ENCODE assay signal across 9 mouse cellular contexts in the genomic region with DNA sequence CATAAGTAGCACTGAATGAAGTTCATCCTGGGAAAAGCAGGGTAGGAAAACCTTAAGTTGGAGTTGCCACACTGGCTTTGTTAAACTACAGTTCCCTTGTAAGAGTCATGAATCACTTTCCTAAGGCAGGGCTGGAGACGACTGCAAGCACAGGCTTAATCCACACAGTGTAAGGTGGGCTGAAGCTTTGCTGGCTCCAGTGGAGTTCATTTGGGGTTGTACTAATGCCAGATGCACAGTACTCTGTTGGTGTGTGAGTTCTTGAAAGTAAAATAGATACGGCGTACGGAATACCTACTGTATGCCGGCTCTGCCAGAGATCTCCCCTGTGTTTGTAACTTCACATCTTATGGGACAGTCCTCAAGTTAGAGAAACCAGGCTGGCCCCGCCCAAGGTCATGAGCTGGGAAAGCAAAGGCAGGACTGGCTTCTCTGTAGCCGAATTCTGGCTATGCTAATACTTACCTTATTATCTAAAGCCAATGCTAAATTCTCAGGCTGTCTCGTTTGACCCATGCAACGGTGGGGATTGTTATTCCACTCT. TPM values are rescaled to one million over a fixed set of nuclear protein-coding genes. Genes with fewer than 3 reads are reported as not detected.
DNase-seq lines count a peak whose midpoint lies in the region; ATAC-seq and TF ChIP-seq lines count a peak whose summit lies in the region.
"Had no signal": no experiment of that assay in that cellular context is flagged by ENCODE, and none has a peak within 500 bp of the region (broad histone marks: within the 10 kb centered on the region; RNA-seq: fewer than 3 reads in every experiment).

No protein-coding gene starts in this region.

- H3K9ac ChIP-seq in heart, adult 2 months (ENCODE audit: low read depth, low read length), result peak overlapping the region; percentile 100
- H3K9ac ChIP-seq: liver, embryonic 14.5 days had no signal

- intact Hi-C loops in heart, adult 2 months (cut with DNase I), result loop anchor here (1.0 to 2.0 kb wide), 2 partner anchors 68 to 76 kb away; no protein-coding TSS in a partner anchor
- intact Hi-C loops in left cerebral cortex, postnatal 36 days (cut with DNase I), result loop anchor here (1.0 kb wide), 1 partner anchor 68 kb away; no protein-coding TSS in a partner anchor

- 46% methylated on average over 9 of the region's 9 CpGs for WGBS in heart, adult 2 months
- 66% methylated on average over 9 of the region's 9 CpGs for WGBS in small intestine, adult 2 months

- peak overlapping the region; percentile 68 for H3K4me3 ChIP-seq in heart, adult 2 months
- peak overlapping the region; percentile 68 for H3K4me3 ChIP-seq in small intestine, adult 2 months (ENCODE audit: low read depth, low read length)

- H3K27ac ChIP-seq in heart, adult 2 months, result peak overlapping the region; percentile 97
- peak overlapping the region; percentile 65 for H3K27ac ChIP-seq in small intestine, adult 2 months (ENCODE audit: insufficient read depth, low read depth, low read length)
- H3K27ac ChIP-seq: liver, embryonic 14.5 days had no signal

- TF ChIP-seq POLR2A in heart, adult 2 months (IDR thresholded peaks at IDR 0.05; ENCODE audit: insufficient read depth, low read depth, low read length), result no peak
- TF ChIP-seq POLR2A in small intestine, adult 2 months (IDR thresholded peaks at IDR 0.05; ENCODE audit: low read depth, low read length), result no peak

- no peaks in the 10 kb centered on the region for H3K79me2 ChIP-seq in heart, adult 2 months (replicated peaks; ENCODE audit: control insufficient read depth, insufficient read depth, low read length)

- TF ChIP-seq EP300 in heart, adult 2 months (IDR thresholded peaks at IDR 0.05; ENCODE audit: insufficient read depth, low read depth, low read length), result no peak

- H3K36me3 ChIP-seq in heart, adult 2 months (ENCODE audit: control insufficient read depth, insufficient read depth, low read length), result peaks cover 2% of the 10 kb centered on the region; the same call in 1 of the 2 replicates
- no peaks in the 10 kb centered on the region for H3K36me3 ChIP-seq in small intestine, adult 2 months (ENCODE audit: control insufficient read depth, insufficient read depth, low read length)

- DNase-seq in ovary, adult 18-20 months (ENCODE audit: low spot score), result peak; percentile 23
- DNase-seq in ovary, postnatal 14 days (ENCODE audit: low spot score), result no peak
- DNase-seq in heart, adult 2 months, result peak in 1 of 2 experiments; percentile 47
- DNase-seq in kidney, postnatal 14 days, result peak; percentile 8
- DNase-seq in layer of hippocampus, adult 8-10 months (ENCODE audit: low spot score in 2 of 2), result no peak
- DNase-seq in left cerebral cortex, postnatal 36 days (ENCODE audit: low spot score in 2 of 2), result no peak

- H3K4me1 ChIP-seq in heart, adult 2 months (ENCODE audit: control insufficient read depth, insufficient read depth, low read length), result peaks cover 2% of the 10 kb centered on the region
- H3K4me1 ChIP-seq in small intestine, adult 2 months (ENCODE audit: control insufficient read depth, insufficient read depth, insufficient read length, low read length), result no peaks in the 10 kb centered on the region

- no peak for TF ChIP-seq CTCF in heart, adult 2 months (IDR thresholded peaks at IDR 0.05)
- TF ChIP-seq CTCF in small intestine, adult 2 months (IDR thresholded peaks at IDR 0.05; ENCODE audit: extremely low read depth, insufficient read length, insufficient replicate concordance, low read depth, low read length), result no peak

- H3K27me3 ChIP-seq in heart, adult 2 months (ENCODE audit: control insufficient read depth, insufficient read depth, low read length), result no peaks in the 10 kb centered on the region
- no peaks in the 10 kb centered on the region for H3K27me3 ChIP-seq in small intestine, adult 2 months (ENCODE audit: control insufficient read depth, insufficient read depth, low read length)

- ATAC-seq in granulocyte monocyte progenitor cell, adult 5-6 weeks (replicated peaks; ENCODE audit: poor library complexity, severe bottlenecking), result no peak

RNA-seq across cellular contexts. Expression of gene Sspn, which starts 3.3 kb away (rescaled TPM):
- total RNA-seq in heart, adult 2 months (2021), result 100 to 1,000 TPM; 104 to 114 TPM
- 62.1 and 102 TPM in 2 replicates for polyA plus RNA-seq in heart, adult 2 months (2012; rRNA removed)
- polyA plus RNA-seq in small intestine, adult 2 months (2012; rRNA removed), result 1.2 and 1.4 TPM in 2 replicates
- total RNA-seq in layer of hippocampus, adult 8-10 months (2022), result 1 to 10 TPM; 4.8 to 7.4 (median 6.1) TPM
- total RNA-seq in granulocyte monocyte progenitor cell, adult 5-6 weeks (2014; fragmentation: Nextera tagmentation), result not detected in 2 replicates
- not detected in 2 replicates for total RNA-seq in granulocyte monocyte progenitor cell, adult 5-6 weeks (2017)
- 1 to 10 TPM; 4.2 TPM for total RNA-seq in left cerebral cortex, postnatal 36 days (2021)

Comparison
In these comparisons a context has a peak if more than half of its experiments do, and no peak if none do; other contexts are left out.
1. DNase-seq: peak in ovary, adult 18-20 months (single experiment) and kidney, postnatal 14 days (single experiment); none in ovary, postnatal 14 days (single experiment), layer of hippocampus, adult 8-10 months (0 of 2) and left cerebral cortex, postnatal 36 days (0 of 2).
2. RNA of gene Sspn, which starts 3.3 kb away (total RNA-seq): 104 to 114 TPM in heart, adult 2 months; 4.8 to 7.4 TPM in layer of hippocampus, adult 8-10 months, 4.2 TPM in left cerebral cortex, postnatal 36 days and not detected in granulocyte monocyte progenitor cell, adult 5-6 weeks; every median in the first group is over 10 times any median in the second.